Mouse (Mus musculus) liver, embryonic 14.5 days (tissue): ENCODE measurements around the gene Tmem184b. TPM values are rescaled to one million over a fixed set of nuclear protein-coding genes. Genes with fewer than 3 reads are reported as not detected.

Source experiments
- ATAC-seq: fragments of 200-750 bp; cut with Nextera tagmentation; 2 replicates; pipeline ENCODE4 v1.8.0; 2017; ENCODE audit warnings: moderate number of reproducible peaks, mild to moderate bottlenecking, moderate library complexity; ENCODE audit not compliant: insufficient read depth
- DNase-seq, 3 experiments: peaks; one replicate each; pipeline ENCODE4 v3.0.0-alpha.2; 2012 to 2013; ENCODE audit warnings: low read depth in 3 of 3, low spot score in 3 of 3
- H3K27ac ChIP-seq: fragments of 300-500 bp; sonication (generic); 2 replicates; pipeline ENCODE4 v1.5.1; 2014; ENCODE audit warnings: moderate library complexity, mild to moderate bottlenecking, control low read depth, inconsistent platforms
- H3K27me3 ChIP-seq: fragments of 300-500 bp; sonication (generic); 2 replicates; pipeline ENCODE4 v1.6.1; 2014; ENCODE audit warnings: mild to moderate bottlenecking, low read length, moderate library complexity; ENCODE audit not compliant: control insufficient read depth, insufficient read depth
- H3K36me3 ChIP-seq: fragments of 300-500 bp; sonication (generic); replicated peaks from 2 replicates; pipeline ENCODE4 v1.6.1; 2014; ENCODE audit warnings: low read depth; ENCODE audit not compliant: control insufficient read depth, insufficient read depth
- H3K4me1 ChIP-seq, 2 experiments: fragments of 200-500 bp in 1 of 2; fragments of 300-500 bp in 1 of 2; sonication (generic) in 1 of 2; replicated peaks; 2 replicates each; pipeline ENCODE4 v1.6.1; 2012 to 2014; ENCODE audit warnings: antibody characterized with exemption in 1 of 2, inconsistent platforms in 1 of 2, low read length in 1 of 2; ENCODE audit not compliant: control insufficient read depth in 2 of 2, insufficient read depth in 2 of 2
- H3K4me2 ChIP-seq: fragments of 300-500 bp; sonication (generic); 2 replicates; pipeline ENCODE4 v1.6.1; 2014; ENCODE audit warnings: low read depth, mild to moderate bottlenecking, control low read depth, moderate library complexity
- H3K4me3 ChIP-seq, 2 experiments: fragments of 200-500 bp in 1 of 2; fragments of 300-500 bp in 1 of 2; sonication (generic) in 1 of 2; 2 replicates each; pipeline ENCODE4 v1.5.1; 2012 to 2014; ENCODE audit warnings: low read depth in 2 of 2, low read length in 2 of 2, mild to moderate bottlenecking in 2 of 2, control low read depth in 1 of 2, inconsistent platforms in 1 of 2, moderate library complexity in 1 of 2; ENCODE audit not compliant: insufficient read depth in 1 of 2
- H3K9ac ChIP-seq: fragments of 300-500 bp; sonication (generic); replicated peaks from 2 replicates; pipeline ENCODE4 v1.6.1; 2014; ENCODE audit warnings: mild to moderate bottlenecking, control low read depth, moderate library complexity
- H3K9me3 ChIP-seq: fragments of 300-500 bp; sonication (generic); 2 replicates; pipeline ENCODE4 v1.6.1; 2016; ENCODE audit warnings: low read length, mixed read lengths; ENCODE audit not compliant: control insufficient read depth
- CTCF ChIP-seq: IDR thresholded peaks from 2 replicates; pipeline ENCODE4 v1.5.1; 2016; ENCODE audit warnings: antibody characterized with exemption, low read depth, control low read depth
- EP300 ChIP-seq: IDR thresholded peaks from 2 replicates; pipeline ENCODE4 v1.6.1; 2016; ENCODE audit warnings: antibody characterized with exemption, low read depth
- WGBS: fragments of 180-500 bp; shearing (Covaris S2); extraction: QIAGEN DNeasy Blood & Tissue Kit; methylation state at CpG from one replicate; pipeline ENCODE4 v1.1.7; 2014; ENCODE audit not compliant: insufficient replicate concordance; 5-methylcytosine and 5-hydroxymethylcytosine counted together
- polyA plus RNA-seq, 2 experiments: library from polyadenylated mRNA; depleted of rRNA in 1 of 2; stranded (reverse) in 1 of 2; unstranded in 1 of 2; fragments of >200 nt; fragmentation: Nextera tagmentation in 1 of 2; extraction: Ambion mirVana in 1 of 2; gene quantifications; 2 replicates each; pipeline versions ENCODE4 v1.2.1 to v1.2.3; 2012 to 2014

The Tmem184b gene
- polyA plus RNA-seq, 2 experiments, result 5.7 to 7.2 TPM

DNA sequence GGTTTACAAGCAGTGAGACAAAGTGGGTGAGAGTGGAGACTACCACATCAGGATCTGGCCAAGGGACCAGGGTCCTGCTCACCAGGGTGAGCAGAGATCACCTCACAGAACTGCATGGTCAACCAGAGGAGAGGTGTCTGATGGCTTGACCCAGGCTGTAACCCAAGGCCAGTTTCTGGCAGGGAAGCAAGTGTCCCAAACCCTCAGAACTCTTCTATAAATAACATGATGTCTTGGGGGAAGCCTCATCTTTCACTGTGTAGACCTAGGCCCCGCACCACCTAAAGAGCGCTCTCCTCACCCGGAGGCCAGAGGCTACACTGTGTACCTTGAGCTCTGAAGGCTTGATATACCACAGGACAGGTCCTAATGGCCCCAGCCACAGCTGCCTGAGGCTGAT is 14.0 kb upstream of the Tmem184b start:
- no peak overlapping the region for H3K4me2 ChIP-seq
- ATAC-seq, result no peak

DNA sequence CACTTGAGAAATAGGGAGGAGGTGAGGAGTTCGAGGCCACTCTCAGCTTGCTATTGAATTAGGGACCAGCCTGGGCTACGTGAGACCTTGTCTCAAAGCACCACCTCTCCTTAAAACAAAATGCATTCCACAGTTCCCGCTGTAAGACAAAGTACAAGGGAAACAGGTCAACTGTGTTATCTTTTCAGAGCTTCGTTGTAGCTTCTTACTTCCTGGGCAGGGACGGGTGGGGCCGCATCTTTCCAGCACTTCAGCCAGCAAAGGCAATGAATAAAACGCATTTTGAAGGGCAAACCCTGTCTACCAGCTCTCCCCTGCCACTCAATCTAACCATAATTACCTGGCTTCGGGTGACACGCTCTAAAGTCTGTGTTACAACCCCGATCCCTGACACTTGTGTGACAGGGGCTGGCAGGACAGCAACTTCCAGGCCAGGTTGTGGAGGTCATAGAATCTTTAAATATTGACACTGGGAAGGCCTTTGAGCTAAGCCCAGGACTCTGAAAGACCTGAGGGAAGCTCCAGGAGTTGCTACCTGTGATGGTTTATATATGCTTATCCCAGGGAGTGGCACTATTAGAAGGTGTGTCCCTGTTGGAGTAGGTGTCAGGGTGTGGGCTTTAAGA is 13.2 kb upstream of the Tmem184b start:
- H3K9me3 ChIP-seq, result no peaks in the 10 kb centered on the region
- no peak overlapping the region for H3K27ac ChIP-seq
- H3K4me3 ChIP-seq, result no peak overlapping the region
- H3K4me1 ChIP-seq, result peaks cover 0 to 11% of the 10 kb centered on the region in 2 experiments; a peak in 2 of 4 replicates
- TF ChIP-seq EP300, result no peak
- no peak for TF ChIP-seq CTCF
- no peak for ATAC-seq
- H3K36me3 ChIP-seq, result no peaks in the 10 kb centered on the region
- H3K4me2 ChIP-seq, result no peak overlapping the region
- 39% methylated on average over 10 of the region's 10 CpGs for WGBS
- no peak overlapping the region for H3K9ac ChIP-seq
- H3K27me3 ChIP-seq, result no peaks in the 10 kb centered on the region
- DNase-seq, result no peak

More for the DNA sequence above, 14.0 kb upstream of the Tmem184b start:
- H3K9ac ChIP-seq, result no peak overlapping the region
- no peak for TF ChIP-seq CTCF
- H3K9me3 ChIP-seq, result no peaks in the 10 kb centered on the region
- no peak overlapping the region for H3K4me3 ChIP-seq
- no peak overlapping the region for H3K27ac ChIP-seq
- no peaks in the 10 kb centered on the region for H3K36me3 ChIP-seq
- whole genome bisulfite sequencing, result 74% methylated on average over 3 of the region's 3 CpGs
- H3K4me1 ChIP-seq, result peaks cover 0 to 11% of the 10 kb centered on the region in 2 experiments; a peak in 2 of 4 replicates
- no peaks in the 10 kb centered on the region for H3K27me3 ChIP-seq
- DNase-seq, result no peak

GRCm38 (mm10) chr15:79414513-79414912 is 11.1 kb upstream of the Tmem184b start:
- DNase-seq (peak in 1 of 3 experiments; percentile 40), ATAC-seq (no peak)
- Histone ChIP-seq H3K4me1 (peaks cover 0 to 11% of the 10 kb centered on the region in 2 experiments; a peak in 2 of 4 replicates), H3K27ac (no peak overlapping the region), H3K27me3 (no peaks in the 10 kb centered on the region), H3K4me2 (no peak overlapping the region), H3K9me3 (no peaks in the 10 kb centered on the region), H3K9ac (no peak overlapping the region), H3K36me3 (no peaks in the 10 kb centered on the region), H3K4me3 (no peak overlapping the region)
- TF ChIP-seq EP300 (no peak), CTCF (no peak)
- WGBS, result 13% methylated on average over 4 of the region's 4 CpGs

DNA sequence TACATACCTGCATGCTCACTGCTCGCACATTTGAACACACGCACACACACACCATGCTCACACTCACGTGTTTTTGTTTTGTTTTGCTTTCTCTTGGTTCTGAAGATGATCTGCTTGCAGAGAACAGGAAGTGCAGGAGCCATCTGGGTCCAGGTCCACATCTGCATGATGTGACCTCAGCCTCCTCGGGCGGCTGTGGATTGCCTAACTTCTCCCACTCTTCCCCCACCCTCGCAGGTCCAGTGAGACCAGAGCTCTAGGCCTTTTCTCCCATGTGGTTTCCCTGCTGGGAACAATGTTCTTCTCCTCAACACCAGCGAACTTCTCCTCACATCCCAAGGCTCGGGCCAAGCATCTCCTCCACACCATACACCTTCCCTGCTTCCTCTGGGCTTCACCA is 10.4 kb upstream of the Tmem184b start:
- H3K27me3 ChIP-seq, result no peaks in the 10 kb centered on the region
- H3K4me1 ChIP-seq, result peaks cover 0 to 11% of the 10 kb centered on the region in 2 experiments; a peak in 2 of 4 replicates
- DNase-seq (no peak), ATAC-seq (no peak)
- TF ChIP-seq EP300, result no peak
- no peak for TF ChIP-seq CTCF
- H3K4me2 ChIP-seq, result no peak overlapping the region
- no peak overlapping the region for H3K4me3 ChIP-seq
- no peak overlapping the region for H3K9ac ChIP-seq
- H3K36me3 ChIP-seq, result no peaks in the 10 kb centered on the region
- H3K27ac ChIP-seq, result no peak overlapping the region
- WGBS, result 40% methylated on average over 8 of the region's 8 CpGs
- no peaks in the 10 kb centered on the region for H3K9me3 ChIP-seq

DNA sequence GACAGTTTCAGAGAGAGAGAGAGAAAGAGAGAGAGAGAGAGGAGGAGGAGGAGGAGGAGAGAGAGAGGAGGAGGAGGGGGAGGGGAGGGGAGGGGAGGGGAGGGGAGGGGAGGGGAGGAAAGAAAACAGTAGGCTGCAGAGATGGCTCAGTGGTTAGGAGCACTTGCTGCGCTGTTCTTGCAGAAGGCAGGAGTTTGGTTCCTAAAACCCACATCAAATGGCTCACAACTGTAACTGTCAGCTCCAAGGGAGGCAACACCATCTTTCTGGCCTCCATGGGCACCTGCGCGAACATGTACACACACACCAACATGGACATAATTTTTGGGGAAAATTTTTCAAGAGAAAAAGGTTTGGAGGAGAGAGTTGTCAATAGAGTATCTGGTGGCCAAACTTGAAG is 9.8 kb upstream of the Tmem184b start:
- H3K27me3 ChIP-seq, result no peaks in the 10 kb centered on the region
- no peaks in the 10 kb centered on the region for H3K36me3 ChIP-seq
- no peaks in the 10 kb centered on the region for H3K9me3 ChIP-seq
- peaks cover 0 to 11% of the 10 kb centered on the region in 2 experiments; a peak in 2 of 4 replicates for H3K4me1 ChIP-seq
- H3K4me3 ChIP-seq, result no peak overlapping the region
- no peak overlapping the region for H3K9ac ChIP-seq
- H3K4me2 ChIP-seq, result no peak overlapping the region
- H3K27ac ChIP-seq, result no peak overlapping the region
- WGBS, result 81% methylated on average over 3 of the region's 3 CpGs
- DNase-seq (no peak), ATAC-seq (no peak)
- TF ChIP-seq EP300 (no peak), CTCF (no peak)
